Mouse (Mus musculus) adrenal gland, postnatal 36 days (tissue): ENCODE results near the gene Abr. TPM values are rescaled to one million over a fixed set of nuclear protein-coding genes. Genes with fewer than 3 reads are reported as not detected.

ENCODE experiments used
- DNase-seq, 2 experiments: peaks; one replicate each; pipeline ENCODE4 v3.0.0; 2021; ENCODE audit warnings: mixed read lengths in 1 of 2
- long read RNA-seq, 2 experiments: library from polyadenylated mRNA; stranded (forward); transcript quantifications; one replicate each; pipeline ENCODE4 v2.0.0; 2021; ENCODE audit warnings: borderline sequencing depth in 2 of 2
- total RNA-seq, 2 experiments: library from RNA; stranded (reverse); gene quantifications; 2 replicates each; pipeline ENCODE4 v1.2.3; 2021

Gene Abr
- total RNA-seq: 10 to 100 TPM; 54.6 to 63.5 TPM
- long read RNA-seq, experiment 1, partial matches to known transcripts: 1 of 15 reads
- long read RNA-seq, experiment 1, other reads (novel, unspliced or antisense): 14 of 15 reads
- long read RNA-seq, experiment 2, full-length matches to known transcripts: 3 of 7 reads
- long read RNA-seq, experiment 2, partial matches to known transcripts: 1 of 7 reads
- long read RNA-seq, experiment 2, other reads (novel, unspliced or antisense): 3 of 7 reads

- peak; percentile 67 to 79 for DNase-seq
These were observed at the start of gene Abr for GRCm38 (mm10) chr11:76622152-76622565. TSS of gene Abr (minus strand) at chr11:76622314.

GRCm38 (mm10) chr11:76667807-76668206, 45.7 kb upstream of the Abr start:
- no peak for DNase-seq

GRCm38 (mm10) chr11:76666002-76666649, 44.0 kb upstream of the Abr start:
- peak in 1 of 2 experiments; percentile 38 for DNase-seq

- no peak for DNase-seq
These were observed 39.8 kb upstream of the Abr start for GRCm38 (mm10) chr11:76661790-76662468.

GRCm38 (mm10) chr11:76659138-76659930, 37.2 kb upstream of the Abr start:
- no peak for DNase-seq

GRCm38 (mm10) chr11:76657450-76657970, 35.4 kb upstream of the Abr start:
- DNase-seq: no peak

- DNase-seq: peak; percentile 28 to 64
These were observed 33.0 kb upstream of the Abr start for GRCm38 (mm10) chr11:76655106-76655505.

- no peak for DNase-seq
These were observed 30.8 kb upstream of the Abr start for GRCm38 (mm10) chr11:76652838-76653334.

GRCm38 (mm10) chr11:76650862-76651560, 28.9 kb upstream of the Abr start:
- DNase-seq: no peak

- DNase-seq: peak; percentile 82 to 85
These were observed 25.4 kb upstream of the Abr start for GRCm38 (mm10) chr11:76647500-76647899.

GRCm38 (mm10) chr11:76647062-76647461, 24.9 kb upstream of the Abr start:
- no peak for DNase-seq

- DNase-seq: peak; percentile 91 to 92
These were observed 23.8 kb upstream of the Abr start for GRCm38 (mm10) chr11:76645955-76646354.

- no peak for DNase-seq
These were observed 22.9 kb upstream of the Abr start for GRCm38 (mm10) chr11:76645036-76645435.

GRCm38 (mm10) chr11:76644257-76644656, 22.1 kb upstream of the Abr start:
- DNase-seq: no peak

GRCm38 (mm10) chr11:76640231-76640630, 18.1 kb upstream of the Abr start:
- DNase-seq: peak in 1 of 2 experiments; percentile 23

- no peak for DNase-seq
These were observed 17.3 kb upstream of the Abr start for GRCm38 (mm10) chr11:76639269-76639985.

GRCm38 (mm10) chr11:76630487-76630886, 8.4 kb upstream of the Abr start:
- no peak for DNase-seq

- no peak for DNase-seq
These were observed 7.9 kb upstream of the Abr start for GRCm38 (mm10) chr11:76630023-76630422.

- peak in 1 of 2 experiments; percentile 19 for DNase-seq
These were observed 6.5 kb upstream of the Abr start for GRCm38 (mm10) chr11:76628613-76629012.

GRCm38 (mm10) chr11:76624881-76625280, 2.8 kb upstream of the Abr start:
- DNase-seq: no peak

GRCm38 (mm10) chr11:76624071-76624470, 2.0 kb upstream of the Abr start:
- DNase-seq: no peak
